Mouse (Mus musculus): ENCODE results near the gene Scd2. TPM values are rescaled to one million over a fixed set of nuclear protein-coding genes. Genes with fewer than 3 reads are reported as not detected.
"Not testable (repeated sequence)": the region's sequence is repeated elsewhere in the genome, so short reads cannot be mapped to it uniquely, and the experiment has no call there.

Gene Scd2
- total RNA-seq, 2 experiments from 2014 or later, result 81.6 to 87.3 TPM

DNA sequence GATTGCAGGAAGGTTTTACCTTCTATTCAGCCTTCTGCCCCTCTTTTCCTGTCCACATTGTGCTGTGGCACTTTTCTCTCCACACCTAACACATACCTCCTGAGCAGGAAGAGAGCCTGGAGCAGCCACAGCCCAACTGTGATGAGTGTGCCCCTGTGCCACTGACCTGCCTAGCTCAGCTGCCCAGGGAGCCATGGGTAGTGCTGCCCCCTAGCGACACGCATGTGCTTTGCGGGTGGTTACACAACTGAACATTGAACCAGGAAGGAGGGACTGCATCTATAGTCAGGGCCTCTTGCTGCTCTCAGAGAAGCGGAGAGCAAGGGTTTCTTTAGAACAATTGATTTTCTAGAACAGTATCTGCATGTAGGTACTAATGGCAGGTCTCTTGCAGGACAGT lies 2.3 kb downstream of the Scd2 start:
- peak; percentile 64 to 85 for DNase-seq (ENCODE audit: low spot score in 2 of 2)

DNA sequence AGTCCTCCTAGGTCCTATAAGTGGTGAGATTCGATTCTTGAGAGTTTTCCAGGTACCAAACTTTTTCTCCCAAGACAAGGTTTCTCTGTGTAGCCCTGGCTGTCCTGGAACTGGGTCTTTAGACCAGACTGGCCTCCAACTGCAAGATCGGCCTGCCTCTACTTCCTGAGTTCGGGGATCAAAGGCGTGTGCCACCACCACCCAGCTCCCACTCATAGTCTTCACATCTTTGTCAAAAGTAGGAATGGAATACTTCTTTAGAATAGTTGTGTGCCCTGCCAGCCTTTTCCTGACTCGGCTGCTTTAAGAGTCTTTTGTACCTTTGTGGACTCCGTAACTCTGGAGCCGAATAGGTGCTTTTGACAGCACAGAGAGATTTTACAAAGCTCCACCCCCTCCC lies 2.7 kb downstream of the Scd2 start:
- DNase-seq (ENCODE audit: low spot score in 2 of 2), result no peak

DNA sequence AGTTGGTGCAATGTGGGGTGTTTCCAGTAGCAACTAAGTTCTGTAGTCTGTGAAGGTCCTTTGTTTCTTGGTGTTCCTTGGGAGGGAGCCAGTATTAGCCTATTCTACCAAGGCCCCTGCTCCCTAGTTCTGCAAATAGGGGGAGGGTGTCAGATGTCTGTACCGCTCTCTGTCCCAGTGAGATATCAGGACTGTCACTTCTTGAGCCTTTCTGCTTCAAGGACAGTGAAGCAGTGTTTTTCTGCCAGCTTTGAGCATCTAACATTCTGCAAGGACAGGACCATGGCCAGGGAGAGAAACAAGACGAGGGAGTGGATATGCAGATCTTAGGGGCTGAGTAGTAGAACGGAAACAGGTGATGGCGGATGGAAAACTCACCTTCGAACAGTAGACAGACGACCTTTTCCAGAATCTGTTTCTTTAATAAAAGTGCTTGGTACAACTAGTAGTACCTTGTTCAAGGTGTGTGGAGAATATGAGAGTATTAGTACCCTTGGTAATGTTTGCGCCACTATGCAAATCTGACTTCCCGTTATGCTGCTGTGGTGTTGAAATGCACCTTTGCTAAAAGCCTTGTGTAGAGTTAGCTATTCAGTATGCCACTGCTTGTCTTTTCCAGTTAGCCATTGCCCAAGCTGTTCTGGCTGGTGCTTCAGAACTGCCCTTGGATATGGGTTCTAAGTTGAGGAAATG lies 3.7 kb downstream of the Scd2 start:
- DNase-seq (ENCODE audit: low spot score in 2 of 2), result no peak

DNA sequence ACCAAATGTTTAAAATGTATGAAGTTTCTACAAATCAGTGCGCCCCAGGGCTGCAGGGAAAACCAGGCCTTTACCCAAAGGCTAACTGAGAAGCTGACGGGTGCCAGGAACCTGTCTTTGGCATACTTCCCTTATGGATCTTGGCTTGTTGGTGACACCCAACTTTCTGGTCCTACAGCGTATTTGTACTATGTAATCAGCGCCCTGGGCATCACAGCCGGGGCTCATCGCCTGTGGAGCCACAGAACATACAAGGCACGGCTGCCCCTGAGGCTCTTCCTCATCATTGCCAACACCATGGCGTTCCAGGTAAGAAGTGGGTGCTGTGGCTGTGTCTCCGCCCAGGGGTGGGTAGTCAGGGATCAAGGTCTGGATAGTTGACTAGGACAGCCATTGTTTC lies 4.4 kb downstream of the Scd2 start:
- no peak for DNase-seq (ENCODE audit: low spot score in 2 of 2)

DNA sequence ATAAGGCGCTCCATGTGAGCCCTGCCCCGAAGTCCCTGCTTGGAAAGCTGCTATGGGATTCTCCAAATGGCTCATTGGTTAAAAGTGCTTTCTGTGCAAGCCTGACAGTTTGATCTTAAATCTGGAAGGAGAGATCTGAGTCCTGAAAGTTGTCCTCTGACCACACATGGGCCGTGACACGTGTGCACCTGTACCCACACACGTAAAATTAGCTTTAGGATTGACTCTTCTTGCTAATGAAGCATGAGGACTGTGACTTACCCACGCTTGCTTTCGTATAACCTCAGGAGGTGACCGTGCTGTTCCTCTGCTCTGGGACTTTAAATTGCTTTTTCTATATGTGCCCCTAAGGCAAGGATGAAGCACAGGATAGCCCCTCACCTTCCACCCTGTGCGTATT lies 5.6 kb downstream of the Scd2 start:
- DNase-seq (ENCODE audit: low spot score in 2 of 2), result no peak

DNA sequence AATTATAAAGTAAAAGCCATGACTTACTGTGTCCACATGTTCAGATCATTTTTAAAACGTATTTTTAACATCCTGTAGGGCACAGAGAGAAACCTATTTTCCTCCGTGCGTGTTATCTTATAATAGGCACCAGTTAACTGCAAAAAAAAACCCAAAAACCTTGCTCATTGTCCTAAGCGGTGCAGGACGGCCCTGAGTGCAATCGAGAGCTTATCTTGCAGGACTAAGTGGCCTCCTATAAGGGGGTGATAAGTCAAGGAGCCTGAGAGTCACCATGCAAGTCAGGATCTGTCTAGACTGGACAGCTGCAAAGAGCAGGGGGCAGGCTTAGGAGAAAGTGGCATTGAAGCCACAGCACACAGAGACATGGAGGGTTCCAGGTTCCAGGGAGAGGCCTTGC lies 6.4 kb downstream of the Scd2 start:
- DNase-seq (ENCODE audit: low spot score in 2 of 2), result no peak

DNA sequence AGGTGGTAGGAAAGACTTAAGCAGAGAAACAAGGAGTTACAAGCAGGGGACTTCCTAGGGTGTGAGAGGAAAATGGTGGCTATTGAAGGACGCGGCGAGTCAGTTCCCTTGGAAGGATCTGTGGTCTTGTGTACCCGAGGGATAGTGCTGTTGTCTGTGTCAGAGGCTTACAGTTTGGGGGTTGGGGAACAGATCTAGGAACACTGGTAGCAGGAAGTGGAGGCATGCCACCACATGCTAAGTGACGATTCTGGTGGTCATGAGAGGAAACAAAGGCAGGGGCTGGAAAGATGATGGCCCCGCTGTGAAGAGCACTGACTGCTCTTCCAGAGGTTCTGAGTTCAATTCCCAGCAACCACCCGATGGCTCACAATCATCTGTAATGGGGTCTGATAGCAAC lies 7.0 kb downstream of the Scd2 start:
- DNase-seq (ENCODE audit: low spot score in 2 of 2), result no peak

DNA sequence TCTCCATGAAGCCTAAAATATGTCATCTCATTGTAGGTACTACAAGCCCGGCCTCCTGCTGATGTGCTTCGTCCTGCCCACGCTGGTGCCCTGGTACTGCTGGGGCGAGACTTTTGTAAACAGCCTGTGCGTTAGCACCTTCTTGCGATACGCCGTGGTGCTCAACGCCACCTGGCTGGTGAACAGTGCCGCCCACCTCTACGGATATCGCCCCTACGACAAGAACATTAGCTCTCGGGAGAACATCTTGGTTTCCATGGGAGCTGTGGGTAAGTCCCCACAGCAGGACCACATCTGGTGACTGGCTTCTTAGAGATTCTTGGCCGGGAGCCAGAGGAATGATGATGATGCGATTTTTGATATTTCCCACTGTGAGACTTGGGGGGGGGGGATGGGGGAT lies 7.7 kb downstream of the Scd2 start:
- peak in 1 of 2 experiments; percentile 44 for DNase-seq (ENCODE audit: low spot score in 2 of 2)

DNA sequence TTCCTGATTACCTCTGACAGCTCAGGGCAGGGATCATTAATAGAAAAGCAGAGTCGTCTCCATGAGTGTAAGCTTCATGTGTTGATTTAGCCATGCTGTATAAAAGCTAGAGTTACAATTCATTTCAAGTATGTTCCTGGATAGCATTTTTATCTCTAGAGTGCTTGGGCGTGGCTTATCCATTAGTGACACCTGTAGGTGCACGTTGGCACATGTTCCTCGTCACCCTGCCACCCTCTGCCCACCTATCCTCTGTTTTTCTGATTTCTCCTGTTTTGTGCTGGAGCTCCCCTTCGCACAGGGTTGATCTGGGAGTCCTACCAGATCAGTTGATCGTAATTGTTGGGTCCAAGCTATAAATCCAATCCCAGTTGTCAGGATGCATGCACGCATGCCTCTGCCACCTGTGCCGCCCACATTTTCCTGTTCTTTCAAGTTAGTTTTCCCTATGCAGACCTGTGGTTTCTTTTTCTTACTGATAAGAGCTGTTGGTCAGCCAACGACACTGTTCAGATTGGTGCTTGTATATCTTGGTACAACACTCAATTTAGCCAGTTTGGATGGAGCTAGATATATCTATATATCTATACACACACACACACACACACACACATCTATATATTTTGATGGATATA lies 8.3 kb downstream of the Scd2 start:
- DNase-seq (ENCODE audit: low spot score in 2 of 2), result no peak

DNA sequence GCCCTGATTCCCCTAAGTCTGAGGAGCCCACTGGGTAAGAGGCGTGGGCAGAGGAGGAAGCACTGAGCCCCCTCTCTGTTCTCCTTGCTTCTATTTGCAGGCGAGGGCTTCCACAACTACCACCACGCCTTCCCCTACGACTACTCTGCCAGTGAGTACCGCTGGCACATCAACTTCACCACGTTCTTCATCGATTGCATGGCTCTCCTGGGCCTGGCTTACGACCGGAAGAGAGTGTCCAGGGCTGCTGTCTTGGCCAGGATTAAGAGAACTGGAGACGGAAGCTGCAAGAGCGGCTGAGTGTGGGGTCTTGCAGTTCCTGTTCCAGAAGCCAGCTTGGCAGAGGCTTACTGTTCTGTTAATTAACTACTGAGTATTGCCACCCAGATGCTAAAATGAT lies 9.4 kb downstream of the Scd2 start:
- DNase-seq (ENCODE audit: low spot score in 2 of 2), result no peak

DNA sequence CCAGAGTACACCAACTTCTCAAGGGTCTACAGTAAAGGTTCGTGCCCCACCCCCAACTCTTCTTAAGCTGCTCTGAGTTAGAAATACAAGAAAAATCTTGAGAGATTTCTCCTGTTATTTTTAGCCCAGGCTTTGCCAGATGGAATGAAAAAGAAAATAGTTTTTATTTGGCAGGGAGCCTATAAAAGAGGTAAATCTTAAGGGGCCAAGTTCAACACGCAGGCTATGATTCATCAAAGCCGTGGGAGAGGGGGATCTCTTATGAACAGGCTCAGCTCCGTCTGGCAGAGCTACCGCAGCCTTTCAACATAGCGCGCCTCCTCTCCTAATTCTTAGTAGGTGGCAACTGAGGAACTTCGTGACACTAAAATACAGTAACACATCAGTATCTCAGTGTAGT lies 10.0 kb downstream of the Scd2 start:
- no peak for DNase-seq (ENCODE audit: low spot score in 2 of 2)

DNA sequence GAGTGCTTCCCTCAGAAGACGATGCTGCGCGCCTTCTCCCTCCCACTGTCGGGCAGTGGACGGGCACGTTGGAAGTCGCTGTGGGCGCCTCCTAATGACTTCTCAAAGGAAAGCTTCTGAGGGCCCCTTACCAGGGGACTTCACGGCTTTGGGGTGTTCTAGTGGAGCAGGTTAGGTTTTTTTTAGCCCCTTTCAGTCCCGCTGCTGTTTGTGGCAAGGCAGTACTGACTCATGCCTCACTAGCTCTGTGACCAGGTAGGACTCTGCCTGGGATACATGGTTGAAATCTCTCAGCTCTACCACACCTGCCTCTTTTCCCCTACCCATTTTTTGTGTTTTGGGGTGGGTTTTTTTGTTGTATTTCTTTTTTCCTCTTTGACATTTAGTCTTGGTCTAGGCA lies 10.9 kb downstream of the Scd2 start:
- no peak for DNase-seq (ENCODE audit: low spot score in 2 of 2)

DNA sequence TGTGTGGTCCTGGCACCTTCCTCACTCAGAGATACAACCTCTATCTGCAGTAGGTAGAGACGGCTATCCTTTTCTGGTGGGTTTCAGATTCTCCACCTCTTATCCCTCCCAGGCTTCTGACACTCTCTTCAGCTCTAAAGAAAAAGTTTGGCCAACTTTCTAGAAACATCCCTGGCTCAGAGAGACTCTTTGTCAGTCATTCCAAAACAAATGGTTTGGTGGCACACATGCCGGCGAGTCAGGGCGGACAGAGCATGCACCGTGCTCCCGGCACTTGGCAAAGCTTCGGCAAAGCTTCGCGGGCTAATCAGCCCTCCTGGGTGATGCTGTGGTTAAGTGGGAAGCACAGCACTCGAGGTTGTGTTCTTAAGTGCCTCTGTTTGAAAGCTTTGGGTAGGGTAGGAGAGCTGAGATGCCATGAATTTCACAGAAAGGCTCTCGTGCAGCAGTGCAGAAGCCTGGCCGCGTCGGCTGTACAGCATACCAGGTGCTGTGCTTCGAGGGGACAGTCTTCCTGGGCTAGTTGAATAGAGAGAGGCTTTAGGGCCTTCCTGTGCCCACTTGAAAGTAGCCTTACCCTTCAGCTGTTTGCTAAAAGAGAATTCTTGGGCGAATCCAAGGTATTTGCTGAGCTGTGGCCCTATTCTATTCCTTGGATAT lies 11.5 kb downstream of the Scd2 start:
- DNase-seq (ENCODE audit: low spot score in 2 of 2), result no peak

DNA sequence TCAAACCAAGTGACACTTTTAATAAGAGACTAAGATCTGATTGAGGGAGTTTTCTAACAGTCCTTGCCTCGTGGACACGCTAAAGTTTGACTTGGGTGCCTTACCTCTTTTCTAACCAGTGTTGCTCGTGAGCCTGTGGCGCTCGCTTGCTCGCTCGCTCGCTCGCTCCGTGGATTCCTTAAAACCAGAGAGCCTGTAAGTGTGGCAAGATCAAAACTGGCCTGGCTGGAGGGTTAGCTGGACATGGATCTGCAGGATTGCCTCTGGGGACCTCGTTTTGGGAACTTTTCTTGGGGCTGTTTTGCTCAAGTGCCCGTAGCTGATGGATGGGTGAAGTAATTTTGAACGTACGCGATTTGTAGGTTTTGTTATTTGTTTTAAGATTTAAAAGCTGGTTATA lies 12.2 kb downstream of the Scd2 start:
- DNase-seq (ENCODE audit: low spot score in 2 of 2), result no peak

DNA sequence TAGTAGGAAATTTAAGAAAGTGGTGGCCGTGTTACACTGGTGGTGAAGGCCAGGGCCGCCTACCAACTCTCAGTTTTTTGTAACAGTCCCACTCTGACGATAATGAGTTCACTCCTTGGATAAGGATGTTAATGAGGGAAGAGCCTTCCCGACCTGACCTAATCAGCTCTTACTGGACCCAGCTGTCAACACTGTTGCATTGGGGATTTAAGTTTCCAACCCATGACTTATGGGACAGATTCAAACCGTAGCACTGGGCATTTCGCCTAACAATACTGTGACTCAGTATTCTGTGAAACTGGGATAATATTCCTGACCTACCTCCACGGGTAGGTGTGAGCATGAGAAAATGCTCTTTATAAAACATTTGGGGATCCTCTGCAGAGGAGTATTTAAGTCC lies 12.7 kb downstream of the Scd2 start:
- DNase-seq (ENCODE audit: low spot score in 2 of 2), result no peak

DNA sequence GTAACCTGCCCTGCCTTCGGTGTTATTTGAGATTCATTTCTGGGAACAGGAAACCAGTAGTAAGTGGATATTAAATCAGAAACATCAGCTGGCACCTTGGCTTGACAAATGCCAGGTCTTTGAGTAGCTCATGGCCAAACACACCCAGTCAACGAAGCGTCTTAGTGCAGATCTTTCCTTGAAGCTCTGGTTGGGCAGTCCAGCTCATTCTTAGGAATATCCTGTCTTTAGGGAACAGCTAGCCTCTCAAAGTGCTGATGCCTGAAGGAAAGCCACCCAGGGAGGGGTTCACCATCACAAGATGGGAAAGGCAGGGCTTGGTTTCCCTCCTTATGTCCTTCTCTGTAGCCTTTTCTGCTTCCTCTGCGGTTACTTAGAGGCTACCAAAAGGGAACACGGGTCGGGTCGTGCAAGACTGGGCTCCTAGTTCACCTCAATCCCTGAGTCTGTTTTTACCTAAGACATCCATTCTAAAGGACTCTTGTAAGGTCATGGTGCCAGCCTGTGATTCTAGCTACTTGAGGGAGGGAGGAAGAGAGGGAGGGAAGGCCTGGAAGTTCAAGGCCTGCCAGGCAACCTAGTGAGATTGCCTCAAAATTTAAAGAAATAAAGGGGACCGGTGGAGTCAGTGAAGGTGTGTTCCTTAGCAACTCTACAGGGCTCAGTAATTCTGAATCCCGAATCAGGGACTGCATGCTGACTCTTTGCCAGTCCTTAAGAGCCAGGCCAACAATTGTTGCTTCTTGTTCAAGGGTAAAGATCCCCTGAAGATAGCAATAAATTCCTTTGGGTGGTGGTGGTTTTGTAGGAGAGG lies 13.8 kb downstream of the Scd2 start:
- no peak for DNase-seq (ENCODE audit: low spot score in 2 of 2)

DNA sequence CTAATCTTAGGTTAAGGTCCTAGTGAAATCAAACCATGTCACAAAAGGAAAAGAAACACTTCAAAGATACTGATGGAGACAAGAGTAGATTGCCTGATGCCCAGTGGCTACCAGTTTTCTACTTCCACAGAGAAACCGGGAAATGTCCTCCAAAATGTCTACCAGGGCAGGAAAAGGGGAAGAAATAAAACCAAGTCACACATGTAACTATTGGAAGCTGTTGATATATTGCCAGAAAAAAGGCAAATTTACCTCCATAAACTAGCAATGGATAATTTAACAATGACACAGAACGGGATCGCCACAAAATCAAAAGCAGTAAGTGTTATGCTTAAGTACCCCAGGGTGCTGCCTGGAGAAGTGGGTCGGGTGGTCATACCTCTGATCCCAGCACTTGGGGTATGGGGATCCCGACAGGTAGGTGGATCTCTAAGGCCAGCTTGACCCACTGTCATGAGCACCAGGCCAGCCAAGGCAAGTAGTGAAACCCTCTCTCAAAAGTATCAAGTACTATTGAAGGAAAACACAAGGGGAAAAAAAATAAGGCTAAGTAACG lies 14.5 kb downstream of the Scd2 start:
- no peak for DNase-seq (ENCODE audit: low spot score in 2 of 2)

DNA sequence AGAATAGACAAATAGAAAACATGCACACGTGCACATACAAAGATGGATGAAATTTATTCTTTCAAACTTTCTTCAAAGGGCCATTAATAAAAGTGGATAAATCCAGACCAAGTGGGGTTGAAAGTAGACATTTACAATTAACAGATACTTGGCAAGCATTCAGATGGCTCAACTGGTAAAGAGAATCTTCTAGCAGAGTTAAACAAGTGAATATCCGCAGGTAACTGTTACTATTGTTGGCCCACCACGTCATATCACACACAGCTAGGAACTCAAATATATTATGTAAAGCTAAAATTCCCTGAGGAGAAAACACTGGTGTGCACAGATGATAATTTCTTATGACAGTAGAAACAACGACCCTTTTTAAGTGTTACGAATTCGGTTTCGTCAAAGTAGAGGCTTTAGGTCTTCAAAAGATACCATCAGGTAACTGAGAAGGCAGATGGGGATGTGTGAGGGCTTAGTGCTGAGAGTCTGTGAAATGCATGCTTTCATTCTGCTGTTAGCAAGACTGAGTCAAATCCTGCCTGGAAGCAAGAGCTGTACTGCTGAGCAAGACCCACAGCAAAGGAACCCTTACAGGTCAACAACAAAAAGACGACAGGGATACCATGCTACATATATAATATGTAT lies 15.3 kb downstream of the Scd2 start:
- DNase-seq (ENCODE audit: low spot score in 2 of 2), result no peak

DNA sequence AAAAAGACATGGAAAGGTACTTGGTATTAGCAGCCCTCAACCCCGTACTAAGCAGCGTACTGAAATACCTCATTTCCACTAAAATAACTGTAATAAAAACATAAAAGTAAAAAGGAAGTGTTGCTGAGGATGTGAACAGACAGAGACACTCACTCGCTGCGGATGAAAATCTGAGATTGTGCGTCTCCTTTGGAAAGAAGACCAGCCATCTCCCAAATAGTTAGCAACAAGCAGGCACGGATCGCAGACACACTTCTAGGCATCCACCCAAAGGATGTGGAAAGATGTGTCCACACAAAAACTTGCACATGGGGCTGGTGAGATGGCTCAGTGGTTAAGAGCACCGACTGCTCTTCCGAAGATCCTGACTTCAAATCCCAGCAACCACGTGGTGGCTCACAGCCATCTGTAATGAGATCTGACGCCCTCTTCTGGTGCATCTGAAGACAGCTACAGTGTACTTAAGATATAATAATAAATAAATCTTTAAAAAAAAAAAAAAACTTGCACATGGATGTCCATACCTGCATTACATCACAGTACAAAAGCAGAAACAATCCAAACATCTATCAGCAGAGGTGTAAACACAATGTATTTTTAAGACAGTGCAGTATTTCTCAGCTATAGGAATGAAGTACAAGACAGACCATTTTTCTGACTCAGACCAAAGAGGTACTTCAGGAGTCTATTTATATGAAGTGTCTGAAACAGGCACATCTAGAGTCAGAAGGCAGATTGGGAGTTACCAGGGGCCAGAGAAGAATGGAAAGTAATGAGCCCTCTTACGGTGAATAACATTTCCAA lies 16.1 kb downstream of the Scd2 start:
- no peak for DNase-seq (ENCODE audit: low spot score in 2 of 2)

DNA sequence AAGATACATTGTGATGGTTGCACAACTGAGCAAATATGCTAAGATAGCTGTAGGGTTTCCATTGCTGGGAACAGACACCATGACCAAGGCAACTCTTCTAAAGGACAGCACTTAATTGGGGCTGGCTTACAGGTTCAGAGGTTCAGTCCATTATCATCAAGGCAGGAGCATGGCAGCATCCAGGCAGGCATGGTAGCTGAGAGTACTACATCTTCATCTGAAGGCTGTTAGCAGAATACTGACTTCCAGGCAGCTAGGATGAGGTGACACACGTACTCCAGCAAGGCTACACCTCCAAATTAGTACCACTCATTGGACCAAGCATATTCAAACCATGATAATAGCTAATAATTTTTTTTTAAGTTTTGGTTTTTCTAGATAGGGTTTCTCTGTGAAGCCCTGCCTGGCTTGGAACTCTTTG lies 16.7 kb downstream of the Scd2 start:
- not testable (repeated sequence) for DNase-seq (ENCODE audit: low spot score in 2 of 2)
